Mouse (Mus musculus): ENCODE data around the gene Cdh4.

The Cdh4 gene

DNA sequence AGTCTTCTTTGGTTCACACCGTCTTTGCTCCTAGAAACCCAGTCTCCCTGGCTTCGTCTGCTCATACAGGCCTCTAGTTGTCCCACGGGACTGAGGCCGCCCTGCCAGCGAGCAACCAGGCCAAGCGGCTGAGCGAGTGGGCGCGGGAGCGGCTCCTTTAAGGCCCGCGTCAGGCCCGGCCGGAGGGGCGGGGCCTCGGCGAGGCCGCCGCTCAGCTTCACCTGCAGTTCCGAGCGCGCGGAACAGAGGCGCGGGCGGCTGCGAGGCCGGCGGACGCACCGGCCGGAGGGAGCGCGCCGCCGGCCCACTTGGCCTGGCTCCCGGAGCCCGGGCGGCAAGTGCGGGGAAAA lies at the start of gene Cdh4:
Gene Cdh4 (plus strand): TSS at position 241 of the 350 bp plus-strand sequence.
- peak; percentile 87 for DNase-seq (ENCODE audit: low spot score)

DNA sequence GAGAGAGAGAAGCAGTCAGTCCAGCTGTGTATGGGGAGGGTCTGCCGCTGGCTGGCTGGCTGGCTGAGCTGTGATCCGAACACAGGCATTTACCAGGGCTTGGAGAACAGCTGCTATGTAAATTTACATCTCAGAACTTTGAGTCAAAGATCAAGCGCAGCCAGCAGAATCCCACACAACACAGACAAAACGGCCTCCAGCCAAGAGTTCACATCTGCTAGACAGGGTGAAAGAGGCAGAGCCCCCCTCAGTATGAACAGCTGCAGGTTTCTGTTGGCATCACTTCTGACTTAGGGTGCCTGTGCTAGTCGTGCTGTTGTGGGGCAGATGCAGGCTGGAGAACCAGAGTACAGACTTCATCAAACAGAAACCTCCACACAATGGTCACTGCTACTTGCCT lies 46.8 kb upstream of the Cdh4 start:
- no peak for DNase-seq (ENCODE audit: low spot score)

DNA sequence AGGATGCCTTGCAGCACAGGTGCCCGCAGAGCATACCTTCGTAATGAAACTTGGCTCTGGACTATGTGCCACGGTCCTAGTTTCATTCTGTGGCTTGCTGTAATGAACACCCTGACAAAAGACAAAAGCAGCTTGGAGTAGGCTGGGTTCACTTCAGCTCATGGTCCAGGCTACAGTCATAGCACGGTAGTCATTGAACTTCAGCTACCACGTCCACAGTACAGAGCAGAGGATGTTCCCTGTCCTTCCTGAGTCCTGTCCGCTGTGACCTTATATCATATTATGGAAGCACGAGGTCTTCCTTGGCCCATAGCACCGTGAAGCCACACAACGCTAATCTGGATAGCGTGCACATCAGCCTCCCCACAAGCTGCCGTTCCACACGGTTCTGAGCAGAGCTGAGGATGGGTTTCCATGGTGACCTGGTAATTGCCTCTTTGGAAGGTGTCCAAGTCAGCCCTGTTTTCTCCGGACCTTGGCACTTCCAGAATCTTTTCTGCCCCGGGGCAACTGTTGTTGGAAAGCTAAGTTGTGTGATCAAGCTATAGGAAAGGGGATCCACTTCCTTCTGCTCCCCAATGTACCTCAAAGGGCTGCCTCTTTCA lies 42.5 kb upstream of the Cdh4 start:
- DNase-seq (ENCODE audit: low spot score) = no peak

DNA sequence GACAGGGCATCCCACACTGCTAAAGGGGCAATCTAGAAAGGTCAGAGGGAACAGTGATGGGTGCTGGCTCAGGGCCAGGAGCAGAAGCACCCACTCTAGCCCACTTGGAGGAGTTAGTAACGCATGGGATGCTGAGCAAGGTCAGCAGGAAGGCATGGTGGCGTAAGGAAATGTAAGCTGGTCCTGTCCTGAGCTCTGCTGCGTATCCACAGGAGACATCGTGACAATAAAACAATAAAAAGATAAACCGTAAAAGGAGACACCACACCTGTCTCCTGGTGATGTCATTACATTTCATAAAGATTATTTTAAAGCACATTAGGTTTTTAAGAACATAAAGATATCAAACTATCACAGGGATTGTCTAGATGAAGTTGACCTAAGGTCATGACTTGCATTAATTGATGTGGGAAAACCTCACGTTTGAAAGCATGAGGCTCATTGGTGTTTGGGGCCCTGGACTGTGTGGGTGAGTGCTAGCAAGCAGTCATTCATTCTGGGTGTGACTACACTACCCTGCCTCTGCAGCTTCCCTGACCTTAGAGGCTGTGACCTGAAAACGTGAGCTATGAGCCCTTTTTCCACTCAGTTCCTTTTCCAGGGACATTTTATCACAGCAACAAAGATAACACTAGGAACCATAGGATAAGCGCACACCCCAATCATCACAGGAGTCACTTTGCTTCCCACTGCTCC lies 31.2 kb upstream of the Cdh4 start:
- DNase-seq (ENCODE audit: low spot score) = no peak

DNA sequence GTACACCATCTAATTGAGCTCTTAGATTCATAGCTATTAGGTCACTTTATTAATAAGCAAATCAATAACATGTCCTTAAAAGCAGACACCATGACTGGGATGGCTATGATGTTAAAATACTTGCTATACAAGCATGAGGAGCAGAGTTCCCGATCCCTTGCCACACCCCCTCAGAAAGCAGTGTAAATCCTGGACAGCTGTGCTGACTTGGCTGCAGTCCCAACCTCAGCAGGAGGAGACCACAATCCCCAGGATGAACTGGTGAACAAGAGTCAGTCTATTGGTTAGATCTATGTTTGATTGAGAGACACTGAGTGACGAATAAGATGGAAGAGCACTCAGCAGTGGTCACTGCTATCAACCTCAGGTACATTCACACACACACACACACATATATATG lies 29.3 kb upstream of the Cdh4 start:
- no peak for DNase-seq (ENCODE audit: low spot score)

DNA sequence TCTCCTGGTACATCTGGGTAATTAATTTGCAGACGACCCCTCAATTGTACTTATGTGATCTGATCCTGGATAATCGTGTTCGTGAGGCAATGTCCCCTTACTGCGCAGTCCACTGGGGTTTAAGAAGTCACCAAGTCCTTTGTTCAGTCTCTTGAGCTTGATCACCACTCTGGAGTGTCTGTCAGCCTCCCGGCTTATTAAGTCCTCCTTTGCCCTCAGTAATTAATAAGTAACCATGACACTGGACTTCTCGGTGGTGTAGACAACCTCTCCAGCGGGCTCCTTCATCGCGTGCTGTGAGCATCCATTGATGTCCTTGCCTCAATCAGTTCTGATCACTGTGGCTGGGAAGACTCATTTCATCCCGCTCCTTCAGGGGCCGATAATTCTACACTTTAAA lies 28.0 kb upstream of the Cdh4 start:
- DNase-seq (ENCODE audit: low spot score) = no peak

DNA sequence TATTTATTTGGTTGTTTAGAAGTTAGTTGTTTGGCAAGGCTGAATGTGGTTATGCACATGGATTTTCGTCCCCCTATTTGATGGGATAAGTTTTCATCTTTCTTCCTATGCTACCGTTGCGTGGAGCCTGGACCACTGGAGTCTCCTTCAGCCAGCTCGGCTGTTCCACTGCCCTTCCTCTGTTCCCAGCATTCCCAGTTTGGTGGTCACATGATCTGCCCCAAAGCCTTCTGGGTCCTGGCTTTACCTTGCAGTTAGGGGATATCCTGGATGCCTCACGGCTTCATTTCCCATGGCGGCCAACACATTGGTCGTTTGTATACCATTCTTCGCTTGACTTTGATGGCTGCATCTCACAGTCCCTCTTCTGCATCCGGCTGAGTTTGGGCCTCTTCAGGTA lies 27.5 kb upstream of the Cdh4 start:
- DNase-seq (ENCODE audit: low spot score) = no peak

DNA sequence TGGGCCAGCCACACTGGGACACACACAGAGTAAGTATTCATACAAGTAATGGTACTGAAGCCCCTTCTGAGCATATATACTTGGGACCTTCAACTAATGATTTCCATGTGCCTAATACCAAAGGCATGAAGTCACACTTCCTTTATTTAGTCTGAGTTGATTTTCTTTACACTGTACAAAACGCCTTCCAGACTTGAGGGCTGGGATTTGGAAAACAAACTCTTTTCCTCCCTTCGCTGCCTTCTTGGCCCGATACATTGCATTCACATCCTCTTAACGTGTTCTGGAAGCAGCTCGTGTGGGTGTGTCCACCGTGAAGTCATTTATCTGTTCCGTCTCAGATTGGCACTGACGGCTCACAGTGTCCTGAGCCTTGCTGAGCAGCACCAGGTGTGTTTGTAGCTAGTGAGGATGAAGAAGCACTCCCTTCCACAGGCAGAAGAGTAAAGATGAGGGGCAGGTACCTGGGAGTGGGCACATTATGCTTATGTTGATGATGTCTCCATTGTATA lies 26.3 kb upstream of the Cdh4 start:
- no peak for DNase-seq (ENCODE audit: low spot score)

DNA sequence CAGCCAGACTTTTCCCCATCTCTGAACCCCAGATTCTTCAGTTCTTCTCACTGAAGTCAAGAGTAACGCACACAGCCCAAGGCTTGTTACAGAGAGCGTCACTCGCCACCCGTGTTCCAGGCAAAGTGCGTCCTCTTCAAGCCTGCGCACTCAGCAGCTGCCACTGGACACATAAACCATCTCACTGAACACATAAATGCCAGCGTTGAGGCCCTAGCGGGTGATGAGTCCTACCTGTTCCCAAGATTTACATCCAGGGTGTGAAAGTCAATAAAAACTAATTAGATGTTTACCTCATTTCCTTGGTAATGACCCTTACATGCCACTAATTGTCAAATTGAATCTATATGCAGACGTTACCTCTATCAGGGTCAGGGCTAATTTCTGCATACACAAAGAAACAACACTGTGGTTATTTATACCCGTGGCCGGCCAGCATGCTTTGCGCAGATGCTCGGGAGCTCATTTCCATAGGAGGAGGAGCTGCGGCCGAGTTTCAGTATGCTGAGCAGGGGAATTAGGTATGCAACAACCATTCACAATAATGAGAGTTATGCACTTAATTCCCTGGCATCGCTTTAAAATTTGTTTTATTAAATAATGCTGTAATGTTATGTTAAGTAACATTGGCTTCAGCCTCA lies 25.5 kb upstream of the Cdh4 start:
- no peak for DNase-seq (ENCODE audit: low spot score)

DNA sequence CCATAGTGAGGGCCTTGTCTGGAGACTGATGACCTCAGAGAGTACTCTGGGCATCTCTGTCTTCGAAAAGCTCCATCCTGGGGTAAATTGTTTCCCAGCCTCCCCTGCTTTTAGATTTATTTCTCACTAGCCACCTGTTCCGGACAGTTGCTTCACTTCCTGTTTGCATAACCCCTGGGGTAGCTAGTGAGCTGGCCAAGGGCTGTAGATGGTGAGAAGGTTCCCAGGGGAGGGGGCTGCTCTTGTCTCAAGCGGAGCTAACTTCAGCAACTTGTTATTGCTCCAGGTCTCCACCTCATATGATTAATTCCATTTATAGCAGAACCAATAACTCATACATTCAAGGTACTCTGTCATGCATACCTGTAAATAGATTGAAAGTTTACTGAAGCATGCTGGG lies 16.6 kb upstream of the Cdh4 start:
- no peak for DNase-seq (ENCODE audit: low spot score)

DNA sequence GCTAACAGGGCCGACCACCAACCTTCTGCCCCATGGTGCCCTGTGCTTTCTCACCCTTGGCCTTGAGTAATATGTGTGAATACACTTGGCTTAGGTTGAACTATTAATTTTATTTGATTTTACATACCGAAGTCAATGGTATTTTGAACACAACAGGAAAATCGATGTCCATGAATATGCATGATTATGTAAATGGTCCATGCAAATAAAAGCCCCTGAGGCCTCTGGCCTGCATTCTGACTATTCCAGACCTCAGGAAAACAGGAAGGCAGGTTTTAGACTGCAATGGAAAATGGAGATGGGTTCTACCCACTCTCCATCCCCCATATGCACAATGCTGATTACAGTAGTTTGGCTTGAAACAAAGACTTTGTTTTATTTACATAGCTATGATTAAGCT lies 13.3 kb upstream of the Cdh4 start:
- DNase-seq (ENCODE audit: low spot score) = no peak

DNA sequence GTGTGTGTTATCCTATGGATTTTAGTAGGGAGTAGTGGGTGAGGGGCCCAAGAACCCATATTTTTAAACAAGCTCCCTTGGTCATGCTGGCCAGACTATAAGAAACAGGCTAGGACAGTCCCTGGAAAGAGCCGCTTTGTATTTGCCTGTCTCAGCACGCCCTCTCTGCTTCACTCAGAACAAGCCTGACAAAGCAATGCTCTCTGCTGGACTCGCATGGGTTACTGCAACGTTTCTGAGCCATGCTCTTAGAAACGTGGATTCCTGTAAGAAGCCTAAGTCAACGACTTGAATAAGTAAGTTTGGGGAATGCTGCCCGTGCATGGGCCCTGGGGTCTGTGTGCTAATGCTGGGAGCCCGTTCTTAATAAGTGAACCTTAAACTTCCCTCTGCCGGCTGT lies 2.1 kb upstream of the Cdh4 start:
- no peak for DNase-seq (ENCODE audit: low spot score)

DNA sequence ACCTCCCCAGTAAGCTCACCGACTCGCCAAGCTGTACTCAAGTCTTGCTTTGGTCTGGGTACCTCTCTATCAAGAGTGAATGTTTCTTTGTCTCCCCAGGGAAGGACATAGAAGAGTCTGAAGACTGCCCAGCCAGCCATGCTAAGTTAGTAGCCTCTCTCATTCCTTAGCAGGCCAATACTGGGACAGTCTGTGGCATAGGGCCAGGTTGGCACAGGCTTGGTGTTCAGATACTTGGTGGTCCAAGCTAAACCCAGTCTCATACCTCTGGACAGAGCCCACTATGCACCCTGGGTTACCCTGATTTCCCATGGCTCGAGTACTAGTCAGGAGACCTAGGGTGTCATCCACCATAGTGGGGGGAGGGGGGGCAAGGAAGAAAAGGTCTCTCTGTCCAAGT lies 1.1 kb upstream of the Cdh4 start:
- DNase-seq (ENCODE audit: low spot score) = no peak

DNA sequence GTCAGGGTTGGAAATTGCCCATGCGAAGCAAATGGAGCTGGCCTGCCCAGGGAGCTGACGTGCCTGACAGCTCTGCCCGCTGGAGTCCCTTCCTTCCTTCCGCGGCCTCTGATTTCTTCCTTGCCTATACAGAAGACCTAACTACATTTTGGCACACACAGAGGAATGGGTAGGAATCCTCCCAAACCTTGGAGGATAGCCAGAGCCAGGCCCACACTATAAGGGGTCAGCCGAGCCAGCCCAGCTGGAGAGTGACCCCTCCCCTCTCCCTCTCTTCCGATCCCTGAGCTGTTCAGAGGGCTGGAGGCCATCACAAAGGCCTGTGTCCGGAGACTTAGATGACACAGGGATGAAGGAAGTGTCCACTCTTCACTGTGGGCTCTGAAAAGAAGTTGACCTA lies 514 bp upstream of the Cdh4 start:
- DNase-seq (ENCODE audit: low spot score) = peak; percentile 43

DNA sequence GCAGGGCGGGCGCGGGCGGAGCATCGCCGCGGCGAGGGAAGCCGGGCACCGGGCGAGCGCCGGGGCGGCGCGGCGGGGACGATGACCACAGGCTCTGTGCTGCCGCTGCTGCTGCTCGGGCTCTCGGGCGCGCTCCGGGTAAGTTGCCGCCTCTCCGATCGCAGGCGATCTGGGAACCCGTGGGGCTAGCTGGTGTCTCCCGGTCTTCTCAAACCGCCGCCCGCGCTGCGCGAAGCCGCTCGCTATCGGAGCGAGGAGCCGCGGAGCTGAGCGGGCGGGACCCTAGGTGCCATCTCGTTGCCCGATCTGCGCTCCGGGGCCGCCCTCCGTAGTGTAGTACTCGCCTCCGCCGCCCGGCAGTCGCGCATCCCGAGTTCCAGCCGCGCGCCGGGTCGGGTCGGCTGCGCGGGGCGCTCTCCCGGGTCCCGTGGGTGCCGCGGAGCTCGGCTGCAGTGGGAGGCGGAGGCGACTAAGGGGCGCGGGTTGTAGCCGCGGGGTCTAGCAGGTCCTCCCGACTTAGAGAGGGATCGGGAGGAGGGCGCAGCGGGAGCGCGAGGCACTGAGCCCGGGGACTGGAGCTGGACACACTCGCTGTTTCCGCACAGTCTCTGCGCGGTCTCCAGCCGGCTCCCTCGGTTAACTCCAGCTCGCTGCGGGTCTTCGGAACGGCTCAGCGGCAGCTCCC lies 452 bp downstream of the Cdh4 start:
- peak; percentile 75 for DNase-seq (ENCODE audit: low spot score)

DNA sequence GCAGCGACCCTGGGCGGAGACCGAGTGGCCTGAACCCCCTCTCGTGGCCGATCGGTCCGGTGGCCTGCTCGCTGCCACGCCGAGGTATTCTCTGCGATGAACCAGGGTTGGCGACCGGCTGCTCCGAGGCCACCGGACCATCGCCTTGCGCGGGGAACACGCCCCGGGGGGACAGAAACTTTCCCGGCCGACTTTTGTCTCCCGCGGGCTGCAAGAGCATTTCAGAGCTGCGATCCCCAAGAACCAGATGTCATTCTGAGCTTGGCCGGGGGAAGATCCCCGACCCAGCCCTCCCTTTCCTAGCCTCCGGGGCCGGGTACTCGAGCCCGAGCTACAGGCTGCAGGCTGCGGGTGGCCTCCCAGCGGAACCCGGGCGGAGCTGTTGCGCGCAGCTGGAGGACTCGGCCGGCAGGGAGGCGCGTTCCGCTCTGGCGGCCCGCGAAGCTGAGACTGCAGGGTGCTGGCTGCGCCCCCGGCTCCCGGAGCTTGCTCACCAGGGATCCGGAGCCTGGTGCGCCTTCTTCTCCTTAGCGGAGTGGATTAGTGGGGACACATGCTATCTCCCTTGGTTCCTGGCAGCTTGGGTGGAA lies 1.1 kb downstream of the Cdh4 start:
- peak; percentile 55 for DNase-seq (ENCODE audit: low spot score)

DNA sequence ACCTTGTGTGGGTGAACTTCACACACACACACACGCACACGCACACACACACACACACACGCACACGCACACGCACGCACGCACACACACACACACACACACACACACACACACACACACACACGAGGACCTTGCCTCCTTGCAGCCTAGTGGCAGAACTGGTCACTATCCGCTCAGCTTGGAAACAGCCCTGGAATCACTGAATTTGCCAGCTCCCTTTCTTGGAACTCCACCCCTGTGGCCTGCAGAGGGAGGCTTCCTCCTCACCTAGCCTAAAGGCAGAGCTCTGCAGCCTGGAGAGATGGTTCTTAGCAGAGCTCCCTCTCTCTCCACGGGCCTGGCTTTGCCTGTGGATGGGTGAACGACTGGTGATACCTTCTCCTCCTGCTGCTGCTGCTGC lies 1.7 kb downstream of the Cdh4 start:
- DNase-seq (ENCODE audit: low spot score) = peak; percentile 65

DNA sequence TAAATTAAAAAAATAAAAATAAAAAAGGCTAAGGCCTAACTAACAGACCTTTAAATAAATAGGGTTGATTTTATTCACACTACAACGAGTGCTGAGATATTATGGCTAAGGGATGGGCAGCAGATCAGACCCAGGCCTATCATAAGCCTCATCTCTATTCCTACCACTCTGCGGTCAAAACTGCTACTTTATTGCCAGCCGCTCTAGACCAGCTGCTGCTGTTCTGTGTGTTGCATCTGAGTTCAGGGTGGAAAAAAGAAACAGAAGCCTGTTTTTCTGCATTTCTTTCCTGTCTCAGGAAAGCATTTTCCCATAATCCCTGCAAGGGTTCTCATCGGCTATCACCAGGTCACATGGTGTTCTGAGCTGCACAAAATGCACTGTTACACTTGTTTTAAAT lies 6.0 kb downstream of the Cdh4 start:
- DNase-seq (ENCODE audit: low spot score) = no peak

DNA sequence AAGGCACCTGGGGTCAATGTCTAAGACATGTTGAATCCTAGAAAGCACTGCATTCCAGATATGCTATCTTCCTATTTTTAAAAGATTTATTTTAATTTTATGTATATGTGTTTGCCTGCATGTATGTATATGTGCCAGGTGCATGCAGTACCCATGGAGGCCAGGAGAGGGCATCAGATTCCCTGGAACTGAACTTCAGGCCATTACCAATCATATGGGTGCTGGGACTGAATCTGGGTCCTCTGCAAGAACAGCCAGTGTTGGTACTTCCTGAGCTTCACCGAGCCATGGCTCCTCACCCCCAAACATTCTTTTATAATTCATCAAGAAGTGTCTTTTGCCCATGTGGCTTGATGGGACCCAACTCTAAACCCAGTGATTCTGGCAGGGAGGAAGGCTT lies 6.8 kb downstream of the Cdh4 start:
- no peak for DNase-seq (ENCODE audit: low spot score)

DNA sequence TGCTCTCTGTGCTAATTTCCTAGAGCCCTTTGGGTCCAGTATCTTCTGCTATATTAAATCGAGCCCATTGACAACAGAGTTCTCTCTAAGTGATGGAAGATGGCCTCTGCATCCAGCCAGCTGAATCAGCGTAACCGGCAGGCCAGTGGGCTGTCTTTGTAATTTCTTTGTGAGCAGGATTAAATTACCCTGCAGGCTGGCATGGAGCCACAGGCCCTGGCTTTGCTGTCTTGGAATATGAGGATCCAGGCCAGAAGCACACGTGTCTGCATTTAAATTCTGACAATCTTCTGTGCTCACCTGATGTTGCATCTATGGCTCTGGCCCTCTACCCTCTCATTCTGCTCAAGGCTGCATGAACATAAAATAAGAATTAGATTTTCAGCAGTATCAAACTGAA lies 17.0 kb downstream of the Cdh4 start:
- no peak for DNase-seq (ENCODE audit: low spot score)

DNA sequence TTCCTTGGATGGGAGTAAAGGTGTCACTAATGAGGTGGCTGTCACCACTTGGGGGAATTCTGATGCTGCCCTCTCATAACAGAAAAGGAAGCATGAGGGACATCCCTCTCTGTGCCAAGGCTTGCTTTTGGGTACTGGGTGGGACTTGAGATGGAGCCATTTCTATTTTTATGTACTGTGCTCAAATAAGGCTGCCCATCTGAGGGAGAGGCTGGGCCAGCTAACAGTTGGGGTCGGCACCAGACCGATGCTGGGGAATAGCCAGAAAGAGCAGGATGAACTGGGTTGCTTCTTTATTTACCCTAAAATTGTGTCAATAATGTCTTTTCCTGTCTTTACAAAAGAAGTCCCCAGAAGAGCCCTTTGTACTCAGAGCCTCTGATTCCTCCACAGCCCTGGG lies 17.4 kb downstream of the Cdh4 start:
- no peak for DNase-seq (ENCODE audit: low spot score)

DNA sequence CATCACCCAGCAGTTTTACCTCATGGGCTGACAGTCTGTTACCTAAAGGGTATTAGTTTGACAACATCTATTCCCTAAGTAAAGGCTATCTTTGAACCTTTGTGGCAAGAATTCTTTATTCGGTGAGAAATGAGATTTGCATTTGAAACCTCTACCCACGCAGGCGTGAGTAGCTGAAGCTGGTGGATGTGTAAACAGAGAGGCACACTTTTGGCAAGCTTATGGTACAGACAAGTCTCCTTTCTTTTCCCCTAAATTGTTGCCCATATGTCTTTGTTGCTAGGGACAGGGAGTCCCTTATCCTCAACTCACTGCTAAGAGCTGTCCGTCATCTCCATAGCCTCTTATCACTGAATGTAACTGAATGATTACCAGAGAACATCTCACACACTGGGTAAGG lies 21.3 kb downstream of the Cdh4 start:
- no peak for DNase-seq (ENCODE audit: low spot score)
